Comparison of ENCODE assay signal across 8 mouse cellular contexts in genomic region chr7:117380036-117380417, GRCm38 (mm10). TPM values are rescaled to one million over a fixed set of nuclear protein-coding genes. Genes with fewer than 3 reads are reported as not detected.
A peak's percentile ranks its signal among the peaks of the same experiment; 100 is the strongest.
DNase-seq lines count a peak whose midpoint lies in the region; ATAC-seq lines count a peak whose summit lies in the region.

No protein-coding gene starts in this region.

- no peaks in the 10 kb centered on the region for H3K36me3 ChIP-seq in lung, embryonic 16.5 days (ENCODE audit: control insufficient read depth, insufficient read depth, low read length)
- no peaks in the 10 kb centered on the region for H3K36me3 ChIP-seq in embryonic facial prominence, embryonic 13.5 days
- no peaks in the 10 kb centered on the region for H3K36me3 ChIP-seq in hindbrain, embryonic 12.5 days
- H3K36me3 ChIP-seq in midbrain, embryonic 16.5 days (ENCODE audit: control insufficient read depth, insufficient read depth, low read length): no peaks in the 10 kb centered on the region

- H3K27ac ChIP-seq in lung, embryonic 16.5 days (ENCODE audit: low read length): no peak overlapping the region
- H3K27ac ChIP-seq in embryonic facial prominence, embryonic 13.5 days: no peak overlapping the region
- no peak overlapping the region for H3K27ac ChIP-seq in hindbrain, embryonic 12.5 days
- H3K27ac ChIP-seq in midbrain, embryonic 16.5 days (ENCODE audit: low read length): no peak overlapping the region

- peak overlapping the region; percentile 85 for H3K9ac ChIP-seq in lung, embryonic 16.5 days (ENCODE audit: low read length)
- peak overlapping the region; percentile 84; the same call in 1 of the 2 replicates for H3K9ac ChIP-seq in embryonic facial prominence, embryonic 13.5 days
- peak overlapping the region; percentile 79 for H3K9ac ChIP-seq in hindbrain, embryonic 12.5 days
- peak overlapping the region; percentile 85 for H3K9ac ChIP-seq in midbrain, embryonic 16.5 days (ENCODE audit: low read depth, low read length)

- H3K4me3 ChIP-seq in lung, embryonic 16.5 days (ENCODE audit: low read length): peak overlapping the region; percentile 82
- H3K4me3 ChIP-seq in embryonic facial prominence, embryonic 13.5 days: peak overlapping the region; percentile 79
- peak overlapping the region; percentile 65 for H3K4me3 ChIP-seq in hindbrain, embryonic 12.5 days
- H3K4me3 ChIP-seq in midbrain, embryonic 16.5 days (ENCODE audit: low read depth, low read length): peak overlapping the region; percentile 85

- DNase-seq in lung, postnatal 25 days (ENCODE audit: low spot score): no peak
- DNase-seq in thymus, postnatal 25 days: no peak
- no peak for DNase-seq in testis, postnatal 10 days (ENCODE audit: low spot score)

- H3K27me3 ChIP-seq in lung, embryonic 16.5 days (ENCODE audit: control insufficient read depth, insufficient read depth, low read depth, low read length): peaks cover 10% of the 10 kb centered on the region
- H3K27me3 ChIP-seq in embryonic facial prominence, embryonic 13.5 days: peaks cover 39% of the 10 kb centered on the region
- peaks cover 14% of the 10 kb centered on the region; the same call in 1 of the 2 replicates for H3K27me3 ChIP-seq in hindbrain, embryonic 12.5 days
- H3K27me3 ChIP-seq in midbrain, embryonic 16.5 days (ENCODE audit: control insufficient read depth, insufficient read depth, low read depth, low read length): peaks cover 3% of the 10 kb centered on the region; the same call in 1 of the 2 replicates

- H3K4me2 ChIP-seq in lung, embryonic 16.5 days (ENCODE audit: low read depth, low read length): peak overlapping the region; percentile 96
- H3K4me2 ChIP-seq in embryonic facial prominence, embryonic 13.5 days: peak overlapping the region; percentile 87
- H3K4me2 ChIP-seq in hindbrain, embryonic 12.5 days (replicated peaks): peak overlapping the region; percentile 84
- peak overlapping the region; percentile 82 for H3K4me2 ChIP-seq in midbrain, embryonic 16.5 days (ENCODE audit: low read length)

- H3K4me1 ChIP-seq in lung, embryonic 16.5 days (replicated peaks; ENCODE audit: control insufficient read depth, insufficient read depth, low read length): peaks cover 22% of the 10 kb centered on the region
- peaks cover 20% of the 10 kb centered on the region for H3K4me1 ChIP-seq in embryonic facial prominence, embryonic 13.5 days
- peaks cover 19% of the 10 kb centered on the region; the same call in 1 of the 2 replicates for H3K4me1 ChIP-seq in hindbrain, embryonic 12.5 days
- H3K4me1 ChIP-seq in midbrain, embryonic 16.5 days (ENCODE audit: control insufficient read depth, insufficient read depth, low read length): peaks cover 16% of the 10 kb centered on the region

- ATAC-seq in lung, embryonic 16.5 days (ENCODE audit: low read depth): no peak
- no peak for ATAC-seq in embryonic facial prominence, embryonic 13.5 days (ENCODE audit: insufficient number of reproducible peaks, insufficient read depth, low FRiP score, low TSS enrichment, low read depth)
- no peak for ATAC-seq in hindbrain, embryonic 12.5 days (ENCODE audit: low FRiP score)
- ATAC-seq in midbrain, embryonic 16.5 days: no peak; the same call in 1 of the 2 replicates
- no peak for ATAC-seq in monocyte, adult 5-6 weeks (replicated peaks; ENCODE audit: insufficient number of reproducible peaks, low FRiP score, low TSS enrichment, poor library complexity, severe bottlenecking)

- WGBS in lung, embryonic 16.5 days: 4% methylated on average over 7 of the region's 7 CpGs
- WGBS in embryonic facial prominence, embryonic 13.5 days: 8% methylated on average over 7 of the region's 7 CpGs
- 5% methylated on average over 7 of the region's 7 CpGs for WGBS in hindbrain, embryonic 12.5 days
- WGBS in midbrain, embryonic 16.5 days: 7% methylated on average over 7 of the region's 7 CpGs

- H3K9me3 ChIP-seq in lung, embryonic 16.5 days (ENCODE audit: control insufficient read depth, low read length): no peaks in the 10 kb centered on the region
- no peaks in the 10 kb centered on the region for H3K9me3 ChIP-seq in embryonic facial prominence, embryonic 13.5 days
- H3K9me3 ChIP-seq in hindbrain, embryonic 12.5 days (replicated peaks): no peaks in the 10 kb centered on the region
- no peaks in the 10 kb centered on the region for H3K9me3 ChIP-seq in midbrain, embryonic 16.5 days (replicated peaks; ENCODE audit: control insufficient read depth, low read length, poor library complexity, severe bottlenecking)

RNA-seq across cellular contexts. Expression of gene Xylt1, which starts 0.8 kb away (rescaled TPM):
- 0.75 and 0.93 TPM in 2 replicates for polyA plus RNA-seq in lung, embryonic 16.5 days (2015; fragmentation: Nextera tagmentation; extraction: Ambion mirVana)
- 2.5 and 3.9 TPM in 2 replicates for polyA plus RNA-seq in embryonic facial prominence, embryonic 13.5 days (2015; fragmentation: Nextera tagmentation; extraction: Ambion mirVana)
- polyA plus RNA-seq in hindbrain, embryonic 12.5 days (2016; fragmentation: Nextera tagmentation; extraction: Ambion mirVana): 2.4 and 3.6 TPM in 2 replicates
- 2.1 and 2.5 TPM in 2 replicates for polyA plus RNA-seq in midbrain, embryonic 16.5 days (2015; fragmentation: Nextera tagmentation; extraction: Ambion mirVana)
- total RNA-seq in monocyte, adult 5-6 weeks (2017): 30.0 to 50.7 TPM (median 43.6 TPM) in 3 replicates
